Mouse (Mus musculus) stomach, embryonic 16.5 days (tissue): ENCODE results near the gene Cdh18. TPM values are rescaled to one million over a fixed set of nuclear protein-coding genes. Genes with fewer than 3 reads are reported as not detected.
A peak's percentile ranks its signal among the peaks of the same experiment; 100 is the strongest.

Experiments
- ATAC-seq: fragments of 200-750 bp; cut with Nextera tagmentation; 2 replicates; pipeline ENCODE4 v1.8.0; 2017; ENCODE audit warnings: moderate number of reproducible peaks, moderate TSS enrichment; ENCODE audit not compliant: insufficient read depth, low FRiP score
- H3K27ac ChIP-seq: fragments of 300-500 bp; sonication (generic); 2 replicates; pipeline ENCODE4 v1.5.1; 2014; ENCODE audit warnings: low read length
- H3K27me3 ChIP-seq: fragments of 300-500 bp; sonication (generic); 2 replicates; pipeline ENCODE4 v1.6.1; 2014; ENCODE audit warnings: low read length, control low read depth, mixed read lengths; ENCODE audit not compliant: control insufficient read depth, insufficient read depth
- H3K36me3 ChIP-seq: fragments of 300-500 bp; sonication (generic); 2 replicates; pipeline ENCODE4 v1.6.1; 2014; ENCODE audit warnings: low read length; ENCODE audit not compliant: control insufficient read depth, insufficient read depth
- H3K4me1 ChIP-seq: fragments of 300-500 bp; sonication (generic); 2 replicates; pipeline ENCODE4 v1.6.1; 2014; ENCODE audit warnings: low read length, control low read depth, mixed read lengths; ENCODE audit not compliant: control insufficient read depth, insufficient read depth
- H3K4me2 ChIP-seq: fragments of 300-500 bp; sonication (generic); 2 replicates; pipeline ENCODE4 v1.6.1; 2014; ENCODE audit warnings: low read depth, low read length, mixed read lengths
- H3K4me3 ChIP-seq: fragments of 300-500 bp; sonication (generic); replicated peaks from 2 replicates; pipeline ENCODE4 v1.5.1; 2014; ENCODE audit warnings: mild to moderate bottlenecking, low read length
- H3K9ac ChIP-seq: fragments of 300-500 bp; sonication (generic); 2 replicates; pipeline ENCODE4 v1.6.1; 2014; ENCODE audit warnings: low read length
- H3K9me3 ChIP-seq: fragments of 300-500 bp; sonication (generic); replicated peaks from 2 replicates; pipeline ENCODE4 v1.6.1; 2016; ENCODE audit warnings: low read length, control low read depth; ENCODE audit not compliant: control insufficient read depth
- WGBS: fragments of 180-500 bp; shearing (Covaris S2); extraction: QIAGEN DNeasy Blood & Tissue Kit; methylation state at CpG from one replicate; pipeline ENCODE4 v1.1.7; 2014; 5-methylcytosine and 5-hydroxymethylcytosine counted together
- polyA plus RNA-seq: library from polyadenylated mRNA; unstranded; fragments of >200 nt; fragmentation: Nextera tagmentation; extraction: Ambion mirVana; gene quantifications from 2 replicates; pipeline ENCODE4 v1.2.1, GENCODE M21; 2015

Gene Cdh18
- polyA plus RNA-seq: 1.8 and 2.0 TPM in 2 replicates

DNA sequence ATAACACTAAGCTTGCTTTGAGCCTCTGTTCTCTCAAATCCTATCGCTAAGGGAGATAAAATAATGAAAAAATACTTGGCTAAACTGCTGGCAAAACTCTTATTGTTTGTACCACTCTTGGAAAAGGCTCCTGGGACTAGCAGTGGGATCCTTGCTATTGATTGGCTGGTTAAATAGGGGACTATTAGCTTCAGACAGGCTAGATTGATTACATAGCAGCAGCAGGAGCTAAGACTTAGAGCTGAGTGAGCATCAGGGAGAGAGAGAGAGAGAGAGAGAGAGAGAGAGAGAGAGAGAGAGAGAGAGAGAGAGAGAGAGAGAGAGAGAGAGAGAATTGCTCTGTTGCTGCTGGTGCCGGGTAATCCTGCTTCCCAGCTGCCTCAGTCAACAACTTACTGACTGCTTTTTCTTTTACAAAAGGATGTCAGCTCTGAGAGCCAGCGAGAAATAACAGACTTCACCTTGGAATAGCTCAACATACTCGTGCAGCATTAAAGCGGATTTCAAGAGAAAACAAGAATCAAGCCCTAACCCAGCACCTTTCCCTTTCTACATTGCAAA lies at the start of gene Cdh18:
Gene Cdh18, plus strand, starts transcription at position 312 of the 561 bp plus-strand sequence.
- WGBS: 39% methylated on average over 5 of the region's 5 CpGs
- no peaks in the 10 kb centered on the region for H3K9me3 ChIP-seq
- no peaks in the 10 kb centered on the region for H3K4me1 ChIP-seq
- peak within 1 kb of the TSS; percentile 10; the same call in 1 of the 2 replicates for H3K4me2 ChIP-seq
- no peak within 1 kb of the TSS for H3K9ac ChIP-seq
- H3K36me3 ChIP-seq: no peaks in the 10 kb centered on the region
- no peak within 1 kb of the TSS for H3K27ac ChIP-seq
- no peaks in the 10 kb centered on the region for H3K27me3 ChIP-seq
- no peak for ATAC-seq
- no peak within 1 kb of the TSS for H3K4me3 ChIP-seq

- Histone ChIP-seq H3K4me3 (no peak overlapping the region), H3K27me3 (no peaks in the 10 kb centered on the region), H3K4me1 (no peaks in the 10 kb centered on the region), H3K27ac (no peak overlapping the region), H3K9ac (no peak overlapping the region), H3K4me2 (no peak overlapping the region), H3K9me3 (no peaks in the 10 kb centered on the region), H3K36me3 (no peaks in the 10 kb centered on the region)
- no peak for ATAC-seq
Observed at GRCm38 (mm10) chr15:22511271-22511670, 37.6 kb upstream of the Cdh18 start.

DNA sequence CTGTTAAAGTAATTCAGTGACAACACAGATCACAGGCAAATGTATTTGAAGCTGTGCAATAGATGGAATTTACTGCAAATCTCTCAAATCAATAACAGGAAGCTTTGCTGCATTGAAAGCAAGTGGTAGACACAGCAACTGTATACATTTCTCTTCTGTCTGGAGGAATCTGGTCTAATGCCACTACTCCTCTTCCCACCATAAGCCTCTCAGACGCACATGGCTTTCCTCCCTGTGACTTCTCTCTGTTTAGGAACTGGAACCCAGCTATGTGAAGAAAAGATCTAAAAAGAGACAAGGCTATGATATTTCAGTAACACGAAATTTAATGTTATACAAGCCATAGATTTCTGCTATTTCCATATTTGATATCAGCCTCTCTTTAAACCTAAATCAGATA lies 13.0 kb upstream of the Cdh18 start:
- WGBS: 50% methylated on average over 2 of the region's 2 CpGs
- H3K9me3 ChIP-seq: no peaks in the 10 kb centered on the region

GRCm38 (mm10) chr15:22577974-22578616 lies 29.3 kb downstream of the Cdh18 start:
- H3K36me3 ChIP-seq: no peaks in the 10 kb centered on the region
- no peak overlapping the region for H3K9ac ChIP-seq
- H3K4me3 ChIP-seq: no peak overlapping the region
- H3K27me3 ChIP-seq: no peaks in the 10 kb centered on the region
- 14% methylated on average over 4 of the region's 4 CpGs for WGBS
- no peak overlapping the region for H3K27ac ChIP-seq
- no peak for ATAC-seq
- no peaks in the 10 kb centered on the region for H3K4me1 ChIP-seq
- H3K9me3 ChIP-seq: no peaks in the 10 kb centered on the region
- no peak overlapping the region for H3K4me2 ChIP-seq

More for the DNA sequence above, 13.0 kb upstream of the Cdh18 start:
- H3K27me3 ChIP-seq: no peaks in the 10 kb centered on the region
- no peaks in the 10 kb centered on the region for H3K36me3 ChIP-seq
- H3K27ac ChIP-seq: no peak overlapping the region
- no peak overlapping the region for H3K4me2 ChIP-seq
- no peaks in the 10 kb centered on the region for H3K4me1 ChIP-seq
- H3K9ac ChIP-seq: no peak overlapping the region
- no peak overlapping the region for H3K4me3 ChIP-seq
- ATAC-seq: no peak

DNA sequence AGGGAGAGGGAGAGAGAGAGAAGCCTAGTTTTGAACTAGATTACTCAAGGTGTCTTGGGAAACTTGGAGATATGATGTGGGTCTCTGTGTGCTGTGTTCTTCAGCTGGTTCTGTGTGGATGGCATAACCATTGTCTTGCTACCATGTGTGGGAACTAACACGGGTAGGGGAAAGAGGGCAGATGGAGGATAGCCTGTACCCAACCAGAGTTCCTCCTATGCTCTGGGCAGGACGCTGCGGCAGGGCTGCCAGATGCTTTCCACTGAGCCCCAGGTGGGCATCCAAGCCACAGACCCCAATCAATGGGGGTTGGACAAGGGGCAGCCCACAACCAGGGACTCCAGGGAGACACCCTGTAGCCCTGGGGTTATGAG lies 29.8 kb downstream of the Cdh18 start:
- no peak overlapping the region for H3K4me2 ChIP-seq
- H3K27me3 ChIP-seq: no peaks in the 10 kb centered on the region
- 40% methylated on average over 3 of the region's 3 CpGs for WGBS
- no peaks in the 10 kb centered on the region for H3K4me1 ChIP-seq
- no peak for ATAC-seq
- H3K9ac ChIP-seq: no peak overlapping the region
- H3K9me3 ChIP-seq: no peaks in the 10 kb centered on the region
- H3K36me3 ChIP-seq: no peaks in the 10 kb centered on the region
- H3K4me3 ChIP-seq: no peak overlapping the region
- no peak overlapping the region for H3K27ac ChIP-seq

DNA sequence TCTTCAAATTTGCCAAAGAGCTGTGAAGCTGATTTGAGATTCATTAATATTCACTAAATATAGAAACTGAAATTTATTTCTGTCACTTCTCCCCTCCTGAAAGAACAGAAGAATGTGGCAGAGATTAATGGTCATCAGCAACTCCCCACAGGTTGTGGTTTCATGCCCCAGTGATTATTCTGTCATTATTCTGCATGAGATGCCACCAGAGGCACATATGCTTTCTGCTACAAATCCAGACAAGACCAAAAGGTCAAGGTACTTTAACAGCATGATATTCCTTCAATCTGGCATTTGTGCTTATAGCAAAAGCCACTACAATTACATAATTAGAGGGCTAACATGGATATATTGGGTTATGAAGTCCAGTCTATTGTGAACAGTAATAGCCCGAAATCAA lies 35.8 kb downstream of the Cdh18 start:
- H3K36me3 ChIP-seq: no peaks in the 10 kb centered on the region
- no peak overlapping the region for H3K4me2 ChIP-seq
- ATAC-seq: no peak
- H3K4me3 ChIP-seq: no peak overlapping the region
- H3K27ac ChIP-seq: no peak overlapping the region
- 82% methylated on average over 1 of the region's 1 CpGs for WGBS
- no peaks in the 10 kb centered on the region for H3K9me3 ChIP-seq
- no peak overlapping the region for H3K9ac ChIP-seq
- no peaks in the 10 kb centered on the region for H3K4me1 ChIP-seq
- H3K27me3 ChIP-seq: no peaks in the 10 kb centered on the region

DNA sequence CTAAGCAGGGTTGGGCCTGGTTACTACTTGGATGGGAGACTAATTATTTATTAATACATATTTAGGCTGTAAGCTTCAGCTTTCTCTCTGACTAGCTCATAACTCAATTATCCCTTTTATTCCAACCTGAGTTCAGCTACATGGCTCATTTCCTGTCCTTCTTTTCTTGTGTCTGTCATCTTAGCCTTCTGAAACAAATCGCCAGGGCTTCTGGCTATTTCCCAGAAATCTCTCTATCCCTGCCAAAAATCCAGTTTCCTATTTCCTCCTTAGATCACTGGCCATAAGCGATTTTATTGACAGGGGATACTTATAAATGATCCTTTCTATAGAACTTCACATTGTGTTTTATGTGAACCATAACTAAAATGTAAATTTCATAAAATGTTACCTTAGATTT lies 167.6 kb downstream of the Cdh18 start:
- Histone ChIP-seq H3K36me3 (no peaks in the 10 kb centered on the region), H3K4me1 (no peaks in the 10 kb centered on the region), H3K4me2 (no peak overlapping the region), H3K9ac (no peak overlapping the region), H3K27ac (no peak overlapping the region), H3K4me3 (no peak overlapping the region), H3K27me3 (no peaks in the 10 kb centered on the region), H3K9me3 (no peaks in the 10 kb centered on the region)
- no peak for ATAC-seq
- 71% methylated on average over 2 of the region's 2 CpGs for WGBS

DNA sequence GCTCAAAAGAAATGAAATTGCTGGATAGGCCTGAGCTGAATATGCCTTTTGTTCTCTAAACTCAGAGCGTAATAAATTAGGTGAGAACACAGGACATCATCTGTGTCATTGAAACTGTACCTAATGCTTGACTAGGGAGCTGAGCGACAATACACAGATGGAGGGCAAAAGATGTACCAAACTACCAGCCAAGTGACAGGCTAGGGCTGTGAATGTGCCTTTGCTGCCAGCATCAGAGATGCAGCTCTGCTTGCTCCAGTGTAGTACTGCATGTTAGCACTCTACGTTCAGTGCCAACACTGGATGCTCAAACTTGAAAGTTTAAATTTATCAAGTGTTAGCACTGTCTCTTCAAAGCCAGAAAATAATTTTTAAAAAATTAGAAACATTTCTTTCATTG lies 168.9 kb downstream of the Cdh18 start:
- no peak for ATAC-seq
- 72% methylated on average over 3 of the region's 3 CpGs for WGBS

DNA sequence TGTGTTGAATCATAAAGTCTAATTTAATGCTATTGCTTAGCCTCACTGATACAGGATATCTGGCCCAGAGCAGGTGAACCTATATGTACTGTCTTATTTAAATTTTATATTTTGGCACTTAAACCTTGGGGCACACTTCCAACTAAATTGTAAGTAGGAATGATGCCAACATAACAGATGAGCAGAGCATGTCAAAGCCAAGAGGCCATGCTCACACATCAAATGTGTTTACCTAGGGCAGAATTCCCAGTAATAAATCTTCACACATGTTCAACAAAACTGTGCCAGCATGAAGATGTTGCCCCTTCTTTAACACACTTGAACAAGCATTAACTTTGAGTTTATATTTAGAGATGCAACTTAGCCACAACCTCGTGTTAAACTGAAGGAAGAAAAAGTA lies 177.8 kb downstream of the Cdh18 start:
- Histone ChIP-seq H3K4me2 (no peak overlapping the region), H3K36me3 (no peaks in the 10 kb centered on the region), H3K9me3 (no peaks in the 10 kb centered on the region), H3K4me3 (no peak overlapping the region), H3K27ac (no peak overlapping the region), H3K4me1 (no peaks in the 10 kb centered on the region), H3K27me3 (no peaks in the 10 kb centered on the region), H3K9ac (no peak overlapping the region)
- WGBS: 55% methylated on average over 1 of the region's 1 CpGs
- no peak for ATAC-seq

More for the DNA sequence above, 168.9 kb downstream of the Cdh18 start:
- no peak overlapping the region for H3K4me3 ChIP-seq
- no peak overlapping the region for H3K9ac ChIP-seq
- no peaks in the 10 kb centered on the region for H3K27me3 ChIP-seq
- no peaks in the 10 kb centered on the region for H3K9me3 ChIP-seq
- H3K4me1 ChIP-seq: no peaks in the 10 kb centered on the region
- H3K4me2 ChIP-seq: no peak overlapping the region
- H3K27ac ChIP-seq: no peak overlapping the region
- no peaks in the 10 kb centered on the region for H3K36me3 ChIP-seq
